Mouse (Mus musculus) testis, adult 2 months (tissue): ENCODE measurements around the gene Atxn1.

Experiments
- CTCF ChIP-seq: fragments of 200-500 bp; IDR thresholded peaks from 2 replicates; pipeline ENCODE4 v1.5.1; 2012; ENCODE audit warnings: low read depth, mild to moderate bottlenecking, inconsistent platforms, low read length, moderate library complexity; ENCODE audit not compliant: control insufficient read depth, insufficient read depth, insufficient replicate concordance
- POLR2A ChIP-seq: fragments of 200-500 bp; IDR thresholded peaks from 2 replicates; pipeline ENCODE4 v1.6.1; 2012; ENCODE audit warnings: low read depth, mild to moderate bottlenecking, inconsistent platforms, low read length, moderate library complexity; ENCODE audit not compliant: control insufficient read depth

DNA sequence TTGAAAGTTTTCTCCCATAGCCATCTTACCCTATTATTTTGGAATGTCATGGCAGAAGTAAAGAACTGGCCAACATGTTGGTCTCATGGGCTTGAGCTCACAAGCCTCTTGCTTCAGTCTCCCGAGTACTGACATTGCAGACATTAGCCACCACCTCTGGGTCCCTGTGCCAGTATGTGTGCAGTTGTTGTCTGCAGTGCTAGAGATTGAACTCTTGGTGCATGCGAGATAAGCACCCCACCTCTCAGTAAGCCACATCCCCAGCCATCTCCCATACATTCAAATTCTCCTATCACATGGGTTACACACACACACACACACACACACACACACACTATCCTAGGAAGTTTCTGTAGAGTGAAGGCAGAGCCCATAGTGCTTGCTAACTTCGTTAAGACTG lies 464.9 kb downstream of the Atxn1 start:
- no peak for TF ChIP-seq CTCF
- TF ChIP-seq POLR2A: no peak
